Mouse (Mus musculus) small intestine, adult 2 months (tissue): Measurements from ENCODE around the gene Antxr2.

Experiments
- CTCF ChIP-seq: fragments of 200-500 bp; IDR thresholded peaks from 2 replicates; pipeline ENCODE4 v1.5.1; 2012; ENCODE audit warnings: low read depth, mild to moderate bottlenecking, control low read depth, inconsistent platforms, low read length, moderate library complexity, mixed read lengths; ENCODE audit not compliant: insufficient replicate concordance, insufficient read length; ENCODE audit errors: extremely low read depth
- POLR2A ChIP-seq: fragments of 200-500 bp; IDR thresholded peaks from 2 replicates; pipeline ENCODE4 v1.6.1; 2012; ENCODE audit warnings: low read depth, mild to moderate bottlenecking, control low read depth, inconsistent platforms, low read length, moderate library complexity

- TF ChIP-seq CTCF (no peak), POLR2A (no peak)
These were observed 11.4 kb downstream of the Antxr2 start for GRCm38 (mm10) chr5:98019396-98019795.
